Mouse (Mus musculus) neutrophil, adult 5-6 weeks (primary cell): Measurements from ENCODE around the gene Sprn. TPM values are rescaled to one million over a fixed set of nuclear protein-coding genes. Genes with fewer than 3 reads are reported as not detected.

Source experiments
- ATAC-seq: fragments of 151-379, 151-347 bp; 2 replicates; pipeline ENCODE4 v1.8.0; 2017; ENCODE audit warnings: mild to moderate bottlenecking, moderate TSS enrichment; ENCODE audit not compliant: insufficient number of reproducible peaks, poor library complexity, low FRiP score, severe bottlenecking; ENCODE audit errors: extremely low read depth
- total RNA-seq: library from RNA; stranded (forward); fragments of 200-1000 nt; gene quantifications from 2 replicates; pipeline ENCODE4 v1.2.3, GENCODE M21; 2017

Sprn gene
- total RNA-seq, 1 experiment from 2014 or later = not detected

DNA sequence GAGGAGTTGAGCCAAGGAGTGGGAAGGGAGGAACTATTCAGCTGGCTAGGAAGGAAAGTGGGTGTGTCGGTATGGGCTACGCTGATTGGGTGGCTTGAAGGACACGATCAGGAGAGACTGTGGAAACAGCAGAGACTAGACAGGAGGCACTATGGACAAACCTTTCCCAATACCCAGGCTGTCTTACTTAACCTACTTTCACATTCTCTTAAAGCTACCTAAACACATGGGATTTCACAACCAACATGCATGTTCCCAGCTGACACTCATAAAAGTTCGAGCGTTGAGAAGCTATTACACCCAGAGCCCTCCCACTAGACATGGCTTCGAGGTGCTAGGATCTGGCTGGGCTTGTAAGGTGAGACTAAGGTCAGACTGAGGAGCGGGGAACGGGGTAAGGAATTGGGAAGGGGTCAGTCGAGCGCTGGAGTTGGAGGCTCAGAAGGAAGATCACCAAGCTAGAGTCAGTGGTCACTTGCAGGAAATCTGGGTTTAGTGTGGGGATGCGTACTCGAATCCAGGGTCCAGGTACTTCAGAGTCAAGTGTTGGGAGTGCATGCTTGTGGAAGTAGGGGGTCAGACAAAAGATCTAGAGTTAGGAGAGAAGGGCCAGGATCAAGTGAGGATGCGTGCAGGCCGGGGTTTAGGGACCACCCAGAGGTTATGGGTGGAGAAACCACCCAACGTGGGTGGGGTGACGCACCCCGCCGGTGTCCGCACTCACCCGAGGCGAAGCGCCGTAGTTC is 38.9 kb downstream of the Sprn start, which contains the start of gene Paox:
TSS of gene Paox (plus strand) at position 217 of the 746 bp plus-strand sequence.
- no peak for ATAC-seq

- ATAC-seq = no peak
Measured at GRCm38 (mm10) chr7:140111943-140112342, 42.7 kb downstream of the Sprn start.

GRCm38 (mm10) chr7:140104009-140104408 is 50.7 kb downstream of the Sprn start:
- ATAC-seq = no peak

GRCm38 (mm10) chr7:140101993-140102860 is 52.5 kb downstream of the Sprn start, which contains the start of gene Fuom:
Gene Fuom, minus strand, starts transcription at chr7:140102441.
- ATAC-seq = peak; percentile 52

DNA sequence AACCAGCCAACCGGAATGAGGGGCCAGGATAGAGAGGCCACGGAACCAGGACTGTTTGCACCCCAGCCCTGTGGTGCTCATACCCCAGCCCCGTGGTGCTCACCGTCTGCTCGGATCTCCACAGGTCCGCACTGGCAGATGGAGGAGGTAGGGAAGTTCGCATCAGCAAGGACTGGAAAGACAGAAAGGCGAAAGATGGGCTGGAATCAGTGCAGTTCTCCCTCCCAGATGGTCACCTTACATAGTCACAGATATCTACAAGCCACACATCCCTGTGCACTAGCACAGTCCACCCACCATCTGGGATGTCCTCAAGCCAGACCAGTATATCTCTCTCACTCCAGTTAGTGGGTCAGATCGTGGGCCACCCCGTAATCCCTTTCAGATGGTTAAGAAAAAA is 53.2 kb downstream of the Sprn start:
- no peak for ATAC-seq

Other genes with a start within 250 kb of the Sprn start
- gene Utf1, start 211.1 kb downstream of the Sprn start, total RNA-seq = not detected in 2 replicates
- gene 6430531B16Rik, start 176.1 kb downstream of the Sprn start, total RNA-seq = 2.2 TPM in 2 replicates
- gene Adam8, start 162.3 kb downstream of the Sprn start, total RNA-seq = 217 and 224 TPM in 2 replicates
- gene Zfp511, start 118.5 kb downstream of the Sprn start, total RNA-seq = 22.7 and 27.9 TPM in 2 replicates
- 15.6 and 16.8 TPM in 2 replicates for gene Tubgcp2, start 118.2 kb downstream of the Sprn start, total RNA-seq
- gene Msx3, start 105.8 kb downstream of the Sprn start, total RNA-seq = not detected in 2 replicates
- not detected in 2 replicates for gene Caly, start 72.3 kb downstream of the Sprn start, total RNA-seq
- not detected in 2 replicates for gene Prap1, start 61.5 kb downstream of the Sprn start, total RNA-seq
- 1.9 TPM in 1 of 2 replicates, not detected in the other for gene Fuom, start 52.4 kb downstream of the Sprn start, total RNA-seq
- gene Paox, start 39.1 kb downstream of the Sprn start, total RNA-seq = 2.2 and 4.9 TPM in 2 replicates
- 20.0 and 45.2 TPM in 2 replicates for gene Echs1, start 38.4 kb downstream of the Sprn start, total RNA-seq
- gene Mtg1, start 17.3 kb downstream of the Sprn start, total RNA-seq = 5.0 and 13.8 TPM in 2 replicates
- gene Olfr522, start 9.9 kb upstream of the Sprn start, total RNA-seq = not detected in 2 replicates
- gene Olfr523, start 18.3 kb upstream of the Sprn start, total RNA-seq = 0.23 TPM in 1 of 2 replicates, not detected in the other
- not detected in 2 replicates for gene Olfr524, start 51.1 kb upstream of the Sprn start, total RNA-seq
- gene Cd163l1, start 63.4 kb upstream of the Sprn start, total RNA-seq = 0.47 and 1.6 TPM in 2 replicates
- gene 5830411N06Rik, start 92.4 kb upstream of the Sprn start, total RNA-seq = 4.4 and 4.7 TPM in 2 replicates
- gene Olfr525, start 166.0 kb upstream of the Sprn start, total RNA-seq = not detected in 2 replicates
- gene Olfr527, start 179.1 kb upstream of the Sprn start, total RNA-seq = 0.37 TPM in 1 of 2 replicates, not detected in the other
- not detected in 2 replicates for gene Olfr60, start 206.8 kb upstream of the Sprn start, total RNA-seq
- gene Olfr530, start 221.5 kb upstream of the Sprn start, total RNA-seq = not detected in 2 replicates
- not detected in 2 replicates for gene Olfr531, start 248.0 kb upstream of the Sprn start, total RNA-seq